Mouse (Mus musculus) natural killer cell, adult 2 months (primary cell): Measurements from ENCODE around the gene Scamp1.

Source experiments
- DNase-seq, 2 experiments: peaks; one replicate each; pipeline ENCODE4 v3.0.0; 2022; ENCODE audit warnings: low spot score in 2 of 2

Scamp1 gene

DNA sequence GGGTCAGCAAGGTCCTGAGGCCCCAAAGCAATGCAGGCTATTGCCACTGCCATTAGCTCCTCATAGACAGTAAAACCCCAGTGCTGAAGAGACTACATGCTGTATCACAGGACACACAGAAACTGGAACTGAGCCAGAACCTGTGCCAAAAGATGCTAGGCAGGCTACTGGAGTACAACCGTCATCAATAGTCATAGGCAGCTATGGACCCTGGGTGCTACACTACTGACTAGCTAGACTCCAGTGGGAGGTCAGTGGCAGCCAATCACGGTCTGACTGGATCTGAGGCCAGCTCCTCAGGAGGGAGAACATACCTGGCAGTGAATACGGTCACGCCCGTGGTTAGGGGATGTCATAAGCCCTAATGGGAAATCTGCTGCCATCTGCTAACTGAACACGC lies 14.4 kb downstream of the Scamp1 start:
- no peak for DNase-seq

GRCm38 (mm10) chr13:94268201-94268600 lies 17.5 kb downstream of the Scamp1 start:
- DNase-seq: no peak

DNA sequence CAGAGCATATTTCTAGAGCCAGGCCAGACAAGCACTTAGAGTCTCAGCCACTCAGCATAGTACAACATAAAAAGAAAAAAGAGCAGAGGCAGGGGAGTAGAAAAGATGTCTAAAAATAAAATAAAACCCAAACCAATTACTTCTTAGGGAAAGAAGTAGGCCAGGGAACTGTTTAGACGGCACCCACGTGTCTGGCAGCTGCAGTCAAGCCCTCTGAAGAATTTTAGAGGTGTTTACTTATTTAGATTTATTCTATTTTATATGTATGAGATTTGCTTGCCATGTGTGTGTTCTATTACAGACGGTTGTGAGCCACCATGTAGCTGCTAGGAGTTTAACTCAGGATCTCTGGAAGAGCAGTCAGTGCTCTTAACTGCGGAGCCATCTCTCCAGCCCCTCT lies 18.5 kb downstream of the Scamp1 start:
- DNase-seq: no peak

- no peak for DNase-seq
Observed at GRCm38 (mm10) chr13:94266530-94266929, 19.1 kb downstream of the Scamp1 start.

DNA sequence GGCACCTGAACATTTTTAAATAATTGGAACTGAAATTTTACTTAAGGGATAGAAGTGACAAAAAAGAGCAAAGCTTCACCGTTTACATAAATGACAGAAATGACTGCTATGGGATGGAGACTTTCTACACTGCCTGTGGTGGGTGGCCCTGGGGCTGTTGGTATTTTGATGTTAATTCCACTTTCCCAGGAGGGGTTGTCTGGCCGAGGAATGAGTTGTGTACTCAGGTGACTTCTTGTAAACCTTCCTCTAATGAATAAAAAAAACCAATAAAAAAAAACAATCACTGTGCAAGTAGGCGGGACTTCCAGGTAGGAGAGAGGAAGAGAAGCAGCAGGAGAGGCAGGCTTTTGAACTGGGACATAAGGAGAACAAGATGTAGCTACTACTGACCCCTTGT lies 20.4 kb downstream of the Scamp1 start:
- DNase-seq: no peak

- DNase-seq: no peak
Observed at GRCm38 (mm10) chr13:94263943-94264342, 21.7 kb downstream of the Scamp1 start.

- no peak for DNase-seq
Observed at GRCm38 (mm10) chr13:94262551-94262950, 23.1 kb downstream of the Scamp1 start.

- DNase-seq: no peak
Observed at GRCm38 (mm10) chr13:94261624-94262023, 24.0 kb downstream of the Scamp1 start.

- DNase-seq: no peak
Observed at GRCm38 (mm10) chr13:94260961-94261360, 24.7 kb downstream of the Scamp1 start.

- no peak for DNase-seq
Observed at GRCm38 (mm10) chr13:94259210-94259609, 26.4 kb downstream of the Scamp1 start.

GRCm38 (mm10) chr13:94258530-94258929 lies 27.1 kb downstream of the Scamp1 start:
- DNase-seq: no peak

DNA sequence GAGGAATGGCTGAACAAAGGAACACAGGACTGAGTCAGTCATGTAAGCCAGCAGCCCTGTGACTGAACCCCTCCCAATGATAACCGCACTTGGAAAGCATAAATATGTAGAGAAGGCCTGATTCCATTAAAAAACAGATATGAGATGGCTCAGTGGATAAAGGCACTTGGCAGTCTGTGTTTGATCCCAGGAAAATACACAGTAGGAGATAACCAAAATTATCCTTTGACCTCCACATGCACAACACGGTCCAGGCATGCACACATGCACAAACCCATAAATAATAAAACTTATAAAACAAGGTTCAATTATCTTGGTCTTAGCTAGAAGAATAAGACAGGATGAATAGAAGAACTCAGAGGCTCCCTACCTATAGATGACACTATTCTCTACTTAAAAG lies 27.9 kb downstream of the Scamp1 start:
- DNase-seq: no peak

DNA sequence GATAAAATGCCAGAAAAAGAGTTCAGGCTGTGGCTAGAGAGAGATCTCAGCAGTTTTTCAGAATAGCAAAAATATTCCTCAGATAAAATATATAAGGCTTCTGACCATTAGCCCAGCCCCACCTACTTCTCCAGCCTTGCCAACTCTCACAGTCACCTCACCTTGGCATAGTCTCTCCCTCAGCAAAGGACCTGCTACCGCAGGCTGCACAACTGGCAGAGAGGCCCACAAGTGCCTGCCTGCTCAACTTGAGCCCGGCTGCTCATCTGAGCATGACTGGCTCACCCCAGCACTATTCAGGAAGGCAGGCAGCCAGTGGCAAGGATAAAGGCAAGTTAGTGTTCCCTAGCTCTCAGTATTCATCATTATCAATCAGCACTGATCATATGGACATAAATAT lies 30.5 kb downstream of the Scamp1 start:
- DNase-seq: no peak

- no peak for DNase-seq
Observed at GRCm38 (mm10) chr13:94254286-94254685, 31.4 kb downstream of the Scamp1 start.

DNA sequence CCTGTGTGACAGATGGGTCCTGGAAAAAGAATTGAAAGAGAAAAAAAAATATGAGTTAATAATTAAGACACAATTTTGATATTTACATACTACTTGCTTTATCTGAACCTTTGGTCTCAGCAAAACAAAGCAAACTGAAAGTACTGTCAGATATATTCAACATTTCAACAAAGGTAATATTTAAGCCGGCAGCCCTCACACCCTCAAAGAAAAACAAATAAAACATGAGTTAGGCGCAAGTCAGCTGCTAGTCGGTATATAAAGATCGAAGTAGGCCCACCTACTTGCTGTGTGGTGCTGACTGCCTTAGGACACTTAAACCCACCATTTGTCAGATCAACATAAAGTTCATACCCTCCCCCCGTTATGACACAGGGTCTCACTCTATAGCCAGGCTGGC lies 32.6 kb downstream of the Scamp1 start:
- DNase-seq: no peak

DNA sequence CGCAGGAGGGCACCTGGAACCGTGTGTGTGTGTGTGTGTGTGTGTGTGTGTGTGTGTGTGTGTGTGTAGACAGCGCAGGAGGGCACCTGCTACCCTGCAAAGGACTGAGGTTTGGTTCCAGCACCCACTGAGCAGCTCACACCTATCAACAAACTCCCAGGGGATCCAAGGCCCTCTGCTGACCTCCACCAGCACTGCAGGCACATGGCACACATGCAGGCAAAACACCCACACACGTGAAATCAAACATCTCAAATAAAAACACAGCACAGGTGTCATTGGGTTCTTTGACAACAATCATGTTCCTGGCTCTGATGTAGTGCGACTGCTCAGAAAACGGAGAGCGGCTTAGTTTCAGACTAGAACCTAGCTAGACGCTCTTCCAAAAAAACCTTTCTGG lies 34.9 kb downstream of the Scamp1 start:
- no peak for DNase-seq

- DNase-seq: no peak
Observed at GRCm38 (mm10) chr13:94250188-94250587, 35.5 kb downstream of the Scamp1 start.

- DNase-seq: no peak
Observed at GRCm38 (mm10) chr13:94242897-94243296, 42.8 kb downstream of the Scamp1 start.

- DNase-seq: no peak
Observed at GRCm38 (mm10) chr13:94241892-94242524, 43.6 kb downstream of the Scamp1 start.

DNA sequence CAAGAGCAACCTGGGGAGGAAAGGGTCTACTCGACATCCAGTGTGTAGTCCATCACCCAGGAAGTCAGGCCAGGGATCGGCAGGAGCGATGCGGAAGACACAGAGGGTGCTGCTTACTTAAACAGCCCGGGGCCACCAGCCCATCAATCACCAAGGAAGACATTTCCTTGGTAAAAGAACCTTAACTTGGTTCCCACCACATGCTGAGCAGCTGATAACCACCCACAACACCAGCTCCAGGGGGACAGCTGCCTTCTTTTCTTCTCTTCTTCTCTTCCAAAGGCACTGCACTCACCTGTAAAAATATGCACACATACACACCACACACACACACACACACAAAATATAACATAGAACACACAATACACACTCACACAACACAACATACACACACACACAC lies 44.8 kb downstream of the Scamp1 start:
- no peak for DNase-seq

GRCm38 (mm10) chr13:94240111-94240510 lies 45.5 kb downstream of the Scamp1 start:
- DNase-seq: no peak

- no peak for DNase-seq
Observed at GRCm38 (mm10) chr13:94239488-94239887, 46.2 kb downstream of the Scamp1 start.

DNA sequence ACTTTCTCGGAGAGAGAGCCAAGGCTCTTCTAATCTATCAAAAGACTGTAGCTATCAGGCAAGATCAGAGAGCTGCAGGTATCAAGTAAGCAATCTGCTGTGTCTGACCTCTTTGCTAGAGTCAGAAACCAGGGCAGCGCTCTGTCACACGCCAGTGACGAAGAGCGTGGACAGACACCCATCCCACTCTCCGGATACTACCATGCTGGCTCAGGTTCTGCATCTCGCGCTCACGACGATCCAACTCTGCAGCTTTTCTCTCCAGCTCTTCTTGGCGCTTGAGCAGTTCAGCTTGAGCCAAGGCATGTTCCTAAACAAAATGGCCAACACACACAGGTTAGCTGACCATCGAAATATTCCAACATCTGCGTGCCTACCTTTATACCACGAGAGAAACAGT lies 53.8 kb downstream of the Scamp1 start:
- DNase-seq: no peak
